14 mouse cellular contexts compared by ENCODE assay signal in genomic region chr11:117256840-117257239, GRCm38 (mm10).
"Had no signal": no experiment of that assay in that cellular context is flagged by ENCODE, and none has a peak within 500 bp of the region (broad histone marks: within the 10 kb centered on the region; RNA-seq: fewer than 3 reads in every experiment).

No protein-coding gene starts in this region.

- H3K4me3 ChIP-seq: heart, embryonic 12.5 days; hindbrain, embryonic 10.5 days; hindbrain, embryonic 12.5 days; intestine, embryonic 15.5 days; layer of hippocampus, adult 2 months; left cerebral cortex, adult 2 months; limb, embryonic 13.5 days; limb, embryonic 15.5 days; liver, embryonic 12.5 days had no signal

- H3K27me3 ChIP-seq: heart, embryonic 12.5 days; hindbrain, embryonic 12.5 days; intestine, embryonic 15.5 days; limb, embryonic 13.5 days; limb, embryonic 15.5 days; liver, embryonic 12.5 days had no signal

- H3K36me3 ChIP-seq: hindbrain, embryonic 10.5 days; hindbrain, embryonic 12.5 days; intestine, embryonic 15.5 days; limb, embryonic 15.5 days; liver, embryonic 12.5 days had no signal

- DNase-seq: gastrocnemius, postnatal 14 days; heart, postnatal 4 days; kidney, adult 18-20 months; kidney, adult 8-10 months had no signal

- H3K9ac ChIP-seq: heart, embryonic 12.5 days; hindbrain, embryonic 12.5 days; hindbrain, embryonic 14.5 days; intestine, embryonic 15.5 days; limb, embryonic 13.5 days; limb, embryonic 15.5 days; liver, embryonic 12.5 days had no signal

- H3K9me3 ChIP-seq: hindbrain, embryonic 10.5 days; hindbrain, embryonic 12.5 days; intestine, embryonic 15.5 days; limb, embryonic 15.5 days; liver, embryonic 12.5 days had no signal

- H3K27ac ChIP-seq: hindbrain, embryonic 12.5 days; hindbrain, embryonic 14.5 days; intestine, embryonic 15.5 days; limb, embryonic 13.5 days; liver, embryonic 12.5 days had no signal
